Mouse (Mus musculus): ENCODE results near the gene Vamp2.

GRCm38 (mm10) chr11:69092871-69093270, 4.6 kb downstream of the Vamp2 start:
- TF ChIP-seq CTCF (IDR thresholded peaks at IDR 0.05; ENCODE audit: low read depth, low read length) (no peak; the same call in 1 of the 2 replicates), POLR2A (IDR thresholded peaks at IDR 0.05; ENCODE audit: extremely low read depth, insufficient read depth, low read length) (no peak)

All from liver, adult 2 months (tissue).